Mouse (Mus musculus): Measurements from ENCODE around the gene Oser1. TPM values are rescaled to one million over a fixed set of nuclear protein-coding genes. Genes with fewer than 3 reads are reported as not detected.

Oser1 gene
- polyA plus RNA-seq, 1 experiment from 2014 or later = 64.5 TPM

DNA sequence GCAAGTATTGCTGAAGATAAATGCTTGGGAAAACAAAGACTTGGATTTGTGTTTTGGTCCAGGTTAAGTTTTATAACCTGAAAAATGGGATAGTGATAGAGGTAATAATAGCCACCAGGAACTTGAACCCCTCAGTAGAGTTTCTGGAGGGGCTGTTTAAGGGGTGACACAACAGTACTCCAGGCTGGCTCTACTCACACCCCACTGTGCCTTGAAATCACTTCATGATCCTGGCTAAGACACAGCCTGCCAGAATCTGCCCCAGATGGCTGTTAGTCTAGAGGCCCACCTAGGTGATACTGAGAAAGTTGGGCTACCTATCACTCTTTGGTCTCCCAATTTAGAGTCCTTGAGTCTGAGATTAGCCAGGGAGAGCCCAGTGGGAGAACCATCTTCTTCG is 15.0 kb upstream of the Oser1 start:
- no peaks in the 10 kb centered on the region for H3K4me1 ChIP-seq (replicated peaks; ENCODE audit: control insufficient read depth, insufficient read depth, low read length)
- no peak for ATAC-seq
- H3K36me3 ChIP-seq (ENCODE audit: control insufficient read depth, insufficient read depth) = no peaks in the 10 kb centered on the region
- H3K27ac ChIP-seq (ENCODE audit: low read depth, low read length) = no peak overlapping the region
- H3K27me3 ChIP-seq (replicated peaks; ENCODE audit: control insufficient read depth, insufficient read depth, low read length) = peaks cover 13% of the 10 kb centered on the region
- no peaks in the 10 kb centered on the region for H3K9me3 ChIP-seq (ENCODE audit: control insufficient read depth)
- H3K4me3 ChIP-seq (ENCODE audit: low read depth, low read length) = no peak overlapping the region
- WGBS = 45% methylated on average over 1 of the region's 1 CpGs
- TF ChIP-seq CTCF (IDR thresholded peaks at IDR 0.05; ENCODE audit: low read depth) = no peak
- no peak overlapping the region for H3K9ac ChIP-seq (ENCODE audit: low read depth, low read length)
- no peak overlapping the region for H3K4me2 ChIP-seq (replicated peaks; ENCODE audit: low read depth)

DNA sequence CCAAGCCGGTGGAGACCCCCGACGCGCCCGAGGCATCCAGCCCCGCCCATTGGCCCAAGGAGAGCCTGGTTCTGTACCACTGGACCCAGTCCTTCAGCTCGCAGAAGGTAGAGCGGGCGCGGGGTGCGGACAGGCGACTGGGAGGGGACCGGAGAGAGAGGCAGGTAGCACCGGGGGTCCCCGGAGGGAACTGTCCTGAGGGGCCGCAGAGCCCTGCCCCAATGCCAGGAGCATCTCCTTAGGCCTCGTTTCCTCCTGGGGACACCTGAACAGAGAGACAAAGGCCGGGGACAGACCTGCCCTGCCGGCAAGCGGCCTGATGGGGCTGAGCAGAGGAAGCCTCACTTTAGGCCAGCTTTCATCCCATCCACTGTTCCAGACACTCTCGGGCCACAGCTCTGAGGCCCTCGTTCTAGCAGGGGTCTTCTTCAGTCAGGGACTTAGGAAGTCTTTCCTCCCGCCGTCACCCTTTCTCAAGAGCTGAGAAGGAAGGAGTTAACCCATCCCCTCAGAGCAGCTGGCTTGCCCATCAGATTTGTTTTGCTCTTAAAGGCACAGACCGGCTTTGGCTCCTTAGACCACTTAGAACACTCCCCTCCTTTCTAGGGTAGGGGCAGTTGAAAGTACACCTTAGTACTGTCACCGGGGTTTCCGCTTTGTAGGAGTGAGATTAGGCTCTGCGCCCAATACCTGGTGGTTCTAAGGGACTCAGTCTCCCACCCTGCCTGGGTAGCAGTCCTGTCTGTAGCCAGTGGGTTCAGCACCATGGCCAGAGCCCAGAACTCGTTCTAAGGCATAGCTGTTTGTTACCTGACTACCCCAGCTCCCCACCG is 14.3 kb upstream of the Oser1 start:
- H3K9ac ChIP-seq (ENCODE audit: low read depth, low read length) = no peak overlapping the region

DNA sequence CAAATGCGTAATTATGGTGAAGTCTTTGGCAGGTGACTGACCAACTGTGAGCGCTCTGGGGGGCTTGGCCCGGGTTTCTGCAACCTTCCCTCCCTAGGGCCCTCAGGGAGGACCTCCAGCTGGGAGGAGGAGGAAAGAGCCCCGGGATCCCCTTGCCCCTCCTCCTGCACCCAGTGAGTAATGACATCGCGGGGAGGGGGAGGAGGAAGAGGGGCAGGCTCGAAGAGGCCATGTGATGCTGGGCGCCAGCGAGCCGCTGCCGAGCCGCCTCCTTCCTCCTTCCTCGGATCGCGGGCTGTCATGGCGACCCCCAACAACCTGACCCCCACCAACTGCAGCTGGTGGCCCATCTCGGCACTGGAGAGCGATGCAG is 13.7 kb upstream of the Oser1 start, which contains the start of gene Gdap1l1:
Gene Gdap1l1 (plus strand): TSS at position 231 of the 373 bp plus-strand sequence.
- Histone ChIP-seq H3K27me3 (replicated peaks; ENCODE audit: control insufficient read depth, insufficient read depth, low read length) (peaks cover 13% of the 10 kb centered on the region), H3K4me3 (ENCODE audit: low read depth, low read length) (peak within 1 kb of the TSS; percentile 28), H3K36me3 (ENCODE audit: control insufficient read depth, insufficient read depth) (no peaks in the 10 kb centered on the region), H3K9ac (ENCODE audit: low read depth, low read length) (no peak within 1 kb of the TSS), H3K9me3 (ENCODE audit: control insufficient read depth) (no peaks in the 10 kb centered on the region), H3K4me2 (replicated peaks; ENCODE audit: low read depth) (peak within 1 kb of the TSS; percentile 50), H3K27ac (ENCODE audit: low read depth, low read length) (no peak within 1 kb of the TSS), H3K4me1 (replicated peaks; ENCODE audit: control insufficient read depth, insufficient read depth, low read length) (no peaks in the 10 kb centered on the region)
- no peak for TF ChIP-seq CTCF (IDR thresholded peaks at IDR 0.05; ENCODE audit: low read depth)
- WGBS = 2% methylated on average over 10 of the region's 18 CpGs
- ATAC-seq = no peak

More for the DNA sequence above, 14.3 kb upstream of the Oser1 start:
- H3K4me2 ChIP-seq (replicated peaks; ENCODE audit: low read depth) = peak overlapping the region; percentile 50
- peak overlapping the region; percentile 28 for H3K4me3 ChIP-seq (ENCODE audit: low read depth, low read length)
- 3% methylated on average over 30 of the region's 30 CpGs for WGBS
- no peaks in the 10 kb centered on the region for H3K9me3 ChIP-seq (ENCODE audit: control insufficient read depth)
- H3K27ac ChIP-seq (ENCODE audit: low read depth, low read length) = no peak overlapping the region
- H3K4me1 ChIP-seq (replicated peaks; ENCODE audit: control insufficient read depth, insufficient read depth, low read length) = no peaks in the 10 kb centered on the region
- no peak for ATAC-seq
- TF ChIP-seq CTCF (IDR thresholded peaks at IDR 0.05; ENCODE audit: low read depth) = no peak
- peaks cover 13% of the 10 kb centered on the region for H3K27me3 ChIP-seq (replicated peaks; ENCODE audit: control insufficient read depth, insufficient read depth, low read length)
- H3K36me3 ChIP-seq (ENCODE audit: control insufficient read depth, insufficient read depth) = no peaks in the 10 kb centered on the region

GRCm38 (mm10) chr2:163437800-163438199 is 13.3 kb upstream of the Oser1 start:
- Histone ChIP-seq H3K4me2 (replicated peaks; ENCODE audit: low read depth) (no peak overlapping the region), H3K9ac (ENCODE audit: low read depth, low read length) (no peak overlapping the region), H3K36me3 (ENCODE audit: control insufficient read depth, insufficient read depth) (no peaks in the 10 kb centered on the region), H3K4me3 (ENCODE audit: low read depth, low read length) (no peak overlapping the region), H3K9me3 (ENCODE audit: control insufficient read depth) (no peaks in the 10 kb centered on the region), H3K27me3 (replicated peaks; ENCODE audit: control insufficient read depth, insufficient read depth, low read length) (peaks cover 13% of the 10 kb centered on the region), H3K27ac (ENCODE audit: low read depth, low read length) (no peak overlapping the region), H3K4me1 (replicated peaks; ENCODE audit: control insufficient read depth, insufficient read depth, low read length) (no peaks in the 10 kb centered on the region)
- 54% methylated on average over 4 of the region's 4 CpGs for WGBS
- ATAC-seq = no peak
- no peak for TF ChIP-seq CTCF (IDR thresholded peaks at IDR 0.05; ENCODE audit: low read depth)

- H3K27me3 ChIP-seq (replicated peaks; ENCODE audit: control insufficient read depth, insufficient read depth, low read length) = peaks cover 10% of the 10 kb centered on the region
- ATAC-seq = no peak
- TF ChIP-seq CTCF (IDR thresholded peaks at IDR 0.05; ENCODE audit: low read depth) = no peak
- H3K9me3 ChIP-seq (ENCODE audit: control insufficient read depth) = no peaks in the 10 kb centered on the region
- no peak overlapping the region for H3K9ac ChIP-seq (ENCODE audit: low read depth, low read length)
- no peak overlapping the region for H3K27ac ChIP-seq (ENCODE audit: low read depth, low read length)
- H3K36me3 ChIP-seq (ENCODE audit: control insufficient read depth, insufficient read depth) = no peaks in the 10 kb centered on the region; the same call in 1 of the 2 replicates
- no peak overlapping the region for H3K4me2 ChIP-seq (replicated peaks; ENCODE audit: low read depth)
- 9% methylated on average over 4 of the region's 4 CpGs for WGBS
- no peak overlapping the region for H3K4me3 ChIP-seq (ENCODE audit: low read depth, low read length)
- no peaks in the 10 kb centered on the region for H3K4me1 ChIP-seq (replicated peaks; ENCODE audit: control insufficient read depth, insufficient read depth, low read length)
Measured at GRCm38 (mm10) chr2:163433971-163434370, 9.5 kb upstream of the Oser1 start.

- Histone ChIP-seq H3K4me2 (replicated peaks; ENCODE audit: low read depth) (no peak overlapping the region), H3K27ac (ENCODE audit: low read depth, low read length) (no peak overlapping the region), H3K4me1 (replicated peaks; ENCODE audit: control insufficient read depth, insufficient read depth, low read length) (no peaks in the 10 kb centered on the region), H3K9me3 (ENCODE audit: control insufficient read depth) (no peaks in the 10 kb centered on the region), H3K27me3 (replicated peaks; ENCODE audit: control insufficient read depth, insufficient read depth, low read length) (no peaks in the 10 kb centered on the region), H3K9ac (ENCODE audit: low read depth, low read length) (no peak overlapping the region), H3K36me3 (ENCODE audit: control insufficient read depth, insufficient read depth) (no peaks in the 10 kb centered on the region; the same call in 1 of the 2 replicates), H3K4me3 (ENCODE audit: low read depth, low read length) (no peak overlapping the region)
- no peak for TF ChIP-seq CTCF (IDR thresholded peaks at IDR 0.05; ENCODE audit: low read depth)
- no peak for ATAC-seq
- WGBS = 82% methylated on average over 9 of the region's 9 CpGs
Measured at GRCm38 (mm10) chr2:163431289-163431688, 6.8 kb upstream of the Oser1 start.
